Mouse (Mus musculus): ENCODE measurements around the gene Uba3.

The Uba3 gene

DNA sequence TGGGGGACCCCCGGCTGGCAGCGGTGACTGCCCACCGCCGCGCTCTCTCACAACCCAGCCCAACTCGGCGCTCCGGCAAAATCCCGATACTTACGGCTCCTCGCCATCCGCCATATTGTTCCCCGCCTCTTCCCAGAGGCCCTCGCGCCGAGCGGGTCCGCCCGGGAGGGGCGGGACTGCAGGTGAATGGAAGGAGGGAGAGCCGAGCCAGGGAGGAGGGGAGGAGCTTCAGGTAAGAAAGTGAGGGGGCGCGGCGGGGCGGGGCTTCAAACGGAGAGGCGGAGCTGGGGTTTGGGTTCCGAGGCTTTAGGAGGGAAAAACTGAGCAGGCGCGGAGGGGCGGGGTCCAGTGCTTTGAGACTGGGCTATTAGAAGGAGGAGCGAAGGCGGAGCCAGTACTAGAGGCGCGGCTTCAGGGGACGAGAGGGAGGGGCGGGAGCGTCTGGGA, at the start of gene Uba3:
Uba3 (minus strand) TSS at position 209 of the 447 bp plus-strand sequence.
- peak; percentile 99 for DNase-seq (ENCODE audit: low spot score)

DNA sequence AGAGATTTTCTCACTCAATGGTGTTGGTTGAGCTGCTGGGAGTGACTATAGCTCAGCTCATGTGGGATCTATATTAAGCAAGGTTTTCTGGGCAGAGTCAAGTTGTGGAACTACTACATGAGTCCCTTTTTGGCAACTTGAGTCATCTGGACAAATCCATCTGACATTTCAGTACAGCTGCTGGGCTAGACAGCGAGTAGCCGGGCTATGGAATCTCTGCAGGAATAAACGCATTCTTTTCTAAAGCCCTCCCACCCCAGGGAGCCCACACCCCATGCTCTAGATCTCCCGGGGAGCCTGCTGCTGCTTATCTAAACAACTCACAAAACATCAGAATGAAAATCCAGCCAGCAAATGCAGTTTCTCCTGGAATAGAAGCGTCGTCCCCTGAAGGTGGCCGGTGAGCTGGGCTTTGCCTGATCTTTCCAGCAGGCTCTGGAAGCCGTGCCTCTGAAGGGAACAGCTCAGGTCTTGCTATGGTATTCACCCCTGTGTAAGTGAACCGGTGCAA, 47.3 kb upstream of the Uba3 start, which contains the start of gene Lmod3:
Lmod3 (minus strand) TSS at position 49 of the 511 bp plus-strand sequence.
- DNase-seq (ENCODE audit: low spot score) = no peak

DNA sequence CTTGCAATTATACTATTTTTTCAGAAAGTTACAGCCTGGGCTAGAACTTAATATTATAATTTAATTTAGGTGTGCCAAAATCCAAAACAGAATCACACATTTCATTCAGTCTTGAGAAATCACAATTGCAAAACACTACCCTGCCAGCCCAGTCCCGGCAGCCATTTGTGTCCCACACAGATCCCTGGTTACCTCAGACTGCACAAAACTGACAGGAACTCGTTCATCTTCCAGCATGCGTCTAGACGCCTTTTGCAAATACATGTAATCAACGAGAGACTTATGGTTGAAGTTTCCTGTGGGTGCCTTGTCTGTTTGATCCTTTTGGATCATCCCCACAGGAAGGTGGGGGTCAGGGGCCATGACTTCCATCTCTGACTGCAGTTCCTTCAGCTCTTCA, 46.6 kb upstream of the Uba3 start:
- no peak for DNase-seq (ENCODE audit: low spot score)

GRCm38 (mm10) chr6:97250966-97251365, 45.5 kb upstream of the Uba3 start:
- no peak for DNase-seq (ENCODE audit: low spot score)

DNA sequence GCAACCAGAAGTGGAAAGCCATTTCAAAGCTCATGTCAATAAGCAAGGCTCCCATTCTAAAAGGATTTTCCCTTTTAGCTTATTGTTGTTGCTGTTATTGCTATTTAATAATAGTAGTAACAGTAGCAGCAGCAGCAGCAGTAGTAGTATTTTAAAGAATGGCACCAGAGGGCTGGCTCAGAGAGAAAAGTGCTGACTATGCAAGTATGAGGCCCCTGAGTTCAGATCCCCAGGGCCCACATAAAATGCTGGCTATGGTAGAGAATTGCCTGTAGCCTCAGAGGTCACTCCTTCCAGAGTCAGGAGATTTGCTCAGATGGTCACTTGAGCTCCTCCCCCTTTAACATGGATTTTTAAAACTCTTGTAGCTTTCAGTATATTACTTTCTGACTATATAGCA, 39.8 kb upstream of the Uba3 start:
- DNase-seq (ENCODE audit: low spot score) = no peak

DNA sequence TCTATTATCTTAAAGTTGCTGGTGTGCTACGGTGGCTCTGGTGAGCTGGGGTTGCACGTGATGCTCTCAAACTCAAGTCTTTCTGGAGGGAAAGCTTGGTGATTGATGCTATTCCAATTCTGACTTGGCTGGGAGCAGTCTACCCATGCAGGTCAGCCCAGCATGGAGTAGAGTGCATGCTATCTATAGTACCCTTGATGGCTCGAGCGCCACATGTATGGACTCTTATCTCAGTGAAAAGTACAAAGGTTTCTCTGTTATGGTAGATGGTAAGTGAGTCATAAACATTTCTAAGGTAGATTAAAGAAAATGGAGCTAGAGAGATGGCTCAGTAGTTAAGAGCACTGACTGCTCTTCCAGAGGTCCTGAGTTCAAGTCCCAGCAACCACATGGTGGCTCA, 37.1 kb upstream of the Uba3 start:
- DNase-seq (ENCODE audit: low spot score) = no peak

DNA sequence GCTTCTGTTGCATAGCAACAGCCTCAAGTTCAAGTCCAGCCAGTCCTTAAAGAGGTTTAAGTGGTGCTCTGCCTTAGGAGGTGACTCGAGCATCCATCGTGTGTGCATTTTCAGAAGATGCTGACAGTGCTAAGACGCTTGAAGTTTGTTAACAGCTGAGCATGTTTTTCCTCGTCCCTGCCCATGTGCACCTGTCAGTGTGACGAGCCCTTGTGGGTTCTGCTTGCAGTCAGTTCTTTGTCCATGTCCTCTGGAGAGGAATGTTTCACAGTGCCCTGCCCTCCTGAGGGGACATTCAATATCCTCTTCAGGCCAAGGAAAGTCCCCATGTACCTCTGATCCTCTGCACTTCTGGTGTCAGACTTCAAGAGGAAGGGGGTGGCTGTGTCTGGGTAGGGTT, 34.6 kb upstream of the Uba3 start:
- DNase-seq (ENCODE audit: low spot score) = no peak

DNA sequence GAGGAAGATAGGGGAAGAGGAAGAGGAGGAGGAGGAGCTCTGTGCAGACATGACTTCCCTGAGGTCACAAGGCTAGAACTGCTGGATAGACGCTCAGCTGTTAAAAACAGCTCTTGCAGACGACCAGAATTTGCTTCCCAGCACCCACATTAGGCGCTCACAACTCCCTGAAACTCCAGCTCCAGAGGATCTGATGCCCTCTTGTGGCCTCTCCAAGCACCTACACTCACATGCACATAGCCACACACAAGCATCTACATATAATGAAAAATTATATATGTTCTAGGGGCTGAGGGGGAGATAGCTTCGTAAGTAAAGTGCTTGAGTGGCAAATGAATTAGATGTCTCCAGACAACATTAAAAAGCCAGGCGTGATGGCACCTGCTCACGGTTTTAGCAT, 33.9 kb upstream of the Uba3 start:
- no peak for DNase-seq (ENCODE audit: low spot score)

- DNase-seq (ENCODE audit: low spot score) = no peak
Measured at GRCm38 (mm10) chr6:97236088-97236487, 30.6 kb upstream of the Uba3 start.

DNA sequence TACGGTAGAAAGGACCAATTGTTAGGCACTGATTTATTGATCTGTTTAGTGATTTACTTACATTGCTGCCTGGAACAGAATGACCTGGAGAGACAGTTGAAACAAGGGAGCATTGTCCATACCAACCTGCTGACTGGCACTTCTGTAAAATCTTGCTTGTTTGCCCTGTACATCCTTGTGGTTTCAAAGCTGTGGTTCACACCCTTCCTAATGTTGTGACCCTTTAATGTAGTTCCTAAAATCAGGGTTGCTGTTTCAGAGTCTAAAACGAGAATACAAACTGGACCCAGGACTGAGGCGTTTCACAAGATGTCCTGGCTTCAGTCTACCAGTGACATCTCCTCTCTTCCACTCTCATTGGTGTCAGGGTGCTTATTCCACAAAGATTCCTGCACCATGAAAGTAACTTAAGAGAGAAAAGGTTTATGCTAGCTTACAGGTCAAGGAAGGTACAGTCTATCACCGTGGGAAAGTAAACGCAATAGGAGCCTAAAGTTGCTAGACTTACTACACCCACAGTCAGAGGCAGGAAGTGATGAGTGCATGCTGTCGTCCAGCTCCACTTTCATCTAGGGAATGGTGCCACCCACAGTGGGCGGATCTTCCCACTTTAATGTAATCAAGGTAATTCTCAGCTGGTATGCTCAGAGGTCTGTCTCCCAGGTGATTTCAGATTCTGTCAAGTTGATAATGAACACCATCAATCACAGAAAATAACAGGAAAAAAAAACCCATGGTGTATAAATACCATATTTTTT, 29.6 kb upstream of the Uba3 start:
- DNase-seq (ENCODE audit: low spot score) = no peak

GRCm38 (mm10) chr6:97227067-97227847, 21.8 kb upstream of the Uba3 start:
- DNase-seq (ENCODE audit: low spot score) = no peak

GRCm38 (mm10) chr6:97226083-97226491, 20.6 kb upstream of the Uba3 start:
- no peak for DNase-seq (ENCODE audit: low spot score)

- DNase-seq (ENCODE audit: low spot score) = no peak
Measured at GRCm38 (mm10) chr6:97224505-97224904, 19.1 kb upstream of the Uba3 start.

DNA sequence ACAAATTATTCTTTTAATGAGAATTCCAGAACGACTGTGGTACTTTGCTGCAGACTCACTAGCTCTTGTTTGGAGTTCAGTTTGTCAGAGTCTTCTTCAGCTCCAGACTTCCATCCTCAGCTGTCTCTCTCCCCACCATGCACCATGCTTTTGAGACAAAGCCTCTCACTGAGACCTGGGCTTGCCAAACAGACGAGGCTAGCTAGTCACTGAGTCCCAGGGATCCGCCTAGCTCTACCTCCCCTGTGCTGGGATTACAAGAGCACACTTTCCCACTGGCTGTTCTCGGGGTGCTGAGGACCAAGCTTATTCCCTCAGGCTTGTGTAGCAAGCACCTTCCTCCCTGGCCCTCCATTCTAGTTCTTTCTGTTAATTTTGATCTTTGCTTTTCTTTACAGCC, 18.1 kb upstream of the Uba3 start:
- DNase-seq (ENCODE audit: low spot score) = no peak

GRCm38 (mm10) chr6:97222931-97223467, 17.6 kb upstream of the Uba3 start:
- no peak for DNase-seq (ENCODE audit: low spot score)

DNA sequence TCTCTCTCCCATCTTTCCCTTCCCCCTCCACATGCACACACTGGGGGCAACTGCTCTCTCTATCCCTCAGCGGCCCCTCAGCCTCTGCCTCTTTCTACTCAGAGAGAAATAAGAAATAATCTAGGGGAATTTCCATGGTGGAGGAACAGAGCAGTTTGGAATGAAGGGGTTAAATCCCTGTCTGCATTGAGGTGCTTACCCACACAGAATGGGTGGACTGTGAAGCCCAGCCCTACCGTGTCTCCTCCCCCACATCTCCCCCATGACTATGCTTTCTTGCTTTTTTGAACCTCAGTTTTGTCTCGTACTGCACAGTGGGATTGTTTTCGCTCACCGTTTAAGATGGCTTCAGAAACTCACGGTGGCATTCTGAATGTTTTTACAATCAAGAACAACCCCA, 16.9 kb upstream of the Uba3 start:
- no peak for DNase-seq (ENCODE audit: low spot score)

- no peak for DNase-seq (ENCODE audit: low spot score)
Measured at GRCm38 (mm10) chr6:97221205-97222025, 16.0 kb upstream of the Uba3 start.

DNA sequence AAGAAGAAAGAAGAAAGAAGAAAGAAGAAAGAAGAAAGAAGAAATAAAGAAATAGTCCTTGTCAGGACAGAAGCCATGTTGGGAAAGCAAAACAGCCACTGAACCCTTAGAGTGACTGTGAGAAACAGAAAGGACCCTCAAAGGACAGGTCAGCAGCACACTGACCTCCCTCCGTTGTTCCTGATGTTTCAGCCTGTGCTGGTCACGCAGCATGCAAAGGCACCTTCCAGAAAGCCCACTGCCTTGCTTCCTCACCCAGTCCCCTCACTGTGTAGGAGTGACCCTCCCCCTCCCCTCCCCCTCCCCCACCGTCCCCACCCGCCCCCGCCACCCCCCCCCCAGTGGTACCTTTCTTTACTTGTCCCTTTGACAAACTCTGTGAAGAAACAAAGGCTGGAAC, 15.2 kb upstream of the Uba3 start:
- DNase-seq (ENCODE audit: low spot score) = no peak

DNA sequence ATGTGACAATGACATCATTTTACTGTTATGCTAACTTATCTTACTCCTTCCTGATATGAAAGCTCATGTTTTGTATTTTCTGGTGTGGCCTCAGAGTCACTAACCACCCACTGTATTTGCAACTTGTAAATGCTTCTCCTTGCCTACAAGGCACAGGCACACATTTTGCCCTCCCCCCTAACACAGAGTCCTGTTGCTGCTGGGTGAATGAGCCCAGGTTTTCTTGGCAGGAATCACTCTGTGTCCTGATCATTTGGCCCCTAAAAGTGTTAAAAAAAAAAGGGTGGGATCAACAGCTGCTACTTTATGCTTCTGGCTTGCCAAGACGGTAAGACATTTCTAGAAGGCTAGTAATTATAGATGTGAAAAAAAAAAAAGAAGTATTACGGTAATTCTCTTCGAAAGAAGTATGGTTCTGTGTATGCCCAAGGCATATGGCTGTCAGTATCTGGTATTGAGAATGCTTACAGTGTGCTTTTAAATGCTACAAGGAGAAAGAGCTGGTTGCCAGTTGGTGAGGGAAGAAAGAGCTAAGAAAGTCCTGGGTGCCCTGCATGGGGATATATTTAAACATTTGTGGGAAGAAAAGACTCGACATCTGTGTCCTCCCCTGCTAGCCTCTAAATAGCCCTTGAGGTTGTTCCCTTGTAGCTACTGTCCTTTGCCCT, 10.8 kb upstream of the Uba3 start:
- no peak for DNase-seq (ENCODE audit: low spot score)

DNA sequence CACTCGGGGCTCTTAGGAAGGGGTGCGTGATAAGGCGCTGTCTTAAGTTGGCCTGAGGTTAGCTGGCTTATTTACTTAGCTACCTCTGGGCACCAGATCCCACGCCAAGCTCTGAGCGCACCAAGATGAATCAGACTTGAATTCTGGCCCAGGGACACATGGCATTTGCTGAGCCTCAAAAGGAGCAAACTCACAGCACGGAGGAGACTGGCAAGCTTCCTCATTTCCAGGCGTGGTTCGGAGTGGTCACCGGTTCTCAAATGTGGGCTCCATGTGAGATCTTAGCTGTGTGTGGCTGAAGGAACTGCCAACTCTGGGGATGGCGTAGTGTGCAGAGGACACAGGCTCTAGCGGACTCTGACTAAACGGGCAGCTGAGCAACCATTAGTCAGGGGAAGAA, 6.5 kb upstream of the Uba3 start:
- DNase-seq (ENCODE audit: low spot score) = no peak

- DNase-seq (ENCODE audit: low spot score) = peak; percentile 34
Measured at GRCm38 (mm10) chr6:97210962-97211601, 5.6 kb upstream of the Uba3 start.
